Mouse (Mus musculus) embryonic stem cell, embryonic (primary cell): ENCODE data around the gene Lrrc3c.

Experiments used
- CTCF ChIA-PET, 4 experiments: fragments of 300-600 bp in 2 of 4; fragments of 350-600 bp in 2 of 4; sonication (Branson Sonifier 250); formaldehyde crosslinking; loops; one replicate each; lab custom pipeline; 2022; ENCODE audit warnings: inconsistent platforms in 2 of 4; lab: Charles Lee
- POLR2A ChIA-PET, 4 experiments: fragments of 300-600 bp in 2 of 4; fragments of 350-600 bp in 2 of 4; sonication (Branson Sonifier 250); formaldehyde crosslinking; loops; one replicate each; lab custom pipeline; 2022; ENCODE audit warnings: antibody characterized with exemption in 4 of 4, inconsistent platforms in 1 of 4; lab: Charles Lee

The Lrrc3c gene

GRCm38 (mm10) chr11:98597991-98598390 lies at the start of gene Lrrc3c:
Gene Lrrc3c (plus strand): TSS chr11:98598291.
- ChIA-PET POLR2A (interaction anchor here in 2 of 4 experiments (1.2 to 6.7 kb wide), 3 partner anchors 10 to 18 kb away, joined by 3 to 68 read pairs (median 49); partner anchors contain the start of gene Ormdl3 (in 2 of the 2)), CTCF (interaction anchor here (0.5 to 3.4 kb wide), 16 partner anchors 9 to 256 kb away, joined by 3 to 39 read pairs (median 4); partner anchors contain the start of genes Ormdl3 (in 2 of the 4) and Zpbp2 (in 1 of the 4))

- CTCF ChIA-PET = interaction anchor here in 3 of 4 experiments (0.6 to 3.3 kb wide), 11 partner anchors 18 to 210 kb away, joined by 3 to 15 read pairs (median 4); partner anchors contain the start of gene Lrrc3c (in 1 of the 3)
- POLR2A ChIA-PET = interaction anchor here in 1 of 4 experiments (1.0 to 1.7 kb wide), 3 partner anchors 19 to 133 kb away, joined by 3 to 5 read pairs (median 3); partner anchors contain the start of gene Psmd3
Measured at GRCm38 (mm10) chr11:98549363-98549762, 48.7 kb upstream of the Lrrc3c start.

- POLR2A ChIA-PET = interaction anchor here (0.6 to 2.2 kb wide), 14 partner anchors 9 to 768 kb away, joined by 3 to 10 read pairs (median 4); partner anchors contain the start of genes Ormdl3 (in 3 of the 4), Mien1 (in 2 of the 4), Cdk12 (in 1 of the 4) and Rpl23 (in 1 of the 4)
- CTCF ChIA-PET = interaction anchor here in 3 of 4 experiments (0.6 to 3.3 kb wide), 15 partner anchors 18 to 281 kb away, joined by 3 to 15 read pairs (median 3); partner anchors contain the start of genes Lrrc3c (in 1 of the 3) and Stard3 (in 1 of the 3)
Measured at GRCm38 (mm10) chr11:98550311-98550974, 47.6 kb upstream of the Lrrc3c start.

- CTCF ChIA-PET = interaction anchor here (0.6 to 3.3 kb wide), 19 partner anchors 13 to 281 kb away, joined by 3 to 15 read pairs (median 3); partner anchors contain the start of genes Lrrc3c (in 1 of the 4) and Stard3 (in 1 of the 4)
Measured at GRCm38 (mm10) chr11:98550975-98551828, 46.9 kb upstream of the Lrrc3c start, which contains the start of gene Zpbp2. Gene Zpbp2 (plus strand): TSS chr11:98551097.

GRCm38 (mm10) chr11:98553966-98554365 lies 44.1 kb upstream of the Lrrc3c start:
- ChIA-PET POLR2A (no interaction called here), CTCF (interaction anchor here in 3 of 4 experiments (0.6 to 2.2 kb wide), 7 partner anchors 14 to 96 kb away, joined by 3 to 15 read pairs (median 4); partner anchors contain the start of gene Lrrc3c (in 1 of the 3))

More at GRCm38 (mm10) chr11:98550975-98551828, 46.9 kb upstream of the Lrrc3c start, which contains the start of gene Zpbp2:
- POLR2A ChIA-PET = interaction anchor here (0.6 to 2.2 kb wide), 18 partner anchors 10 to 769 kb away, joined by 3 to 10 read pairs (median 4); partner anchors contain the start of genes Ormdl3 (in 3 of the 4), Mien1 (in 2 of the 4), Cdk12 (in 1 of the 4) and Psmd3 (in 1 of the 4)

- POLR2A ChIA-PET = interaction anchor here in 1 of 4 experiments (0.7 kb wide), 1 partner anchor 210 kb away, joined by 3 read pairs; no protein-coding TSS in a partner anchor
- CTCF ChIA-PET = interaction anchor here in 3 of 4 experiments (0.5 to 2.2 kb wide), 7 partner anchors 13 to 660 kb away, joined by 4 to 27 read pairs (median 5); partner anchors contain the start of gene Lrrc3c (in 1 of the 3)
Measured at GRCm38 (mm10) chr11:98555124-98555700, 42.9 kb upstream of the Lrrc3c start.

- POLR2A ChIA-PET = interaction anchor here in 1 of 4 experiments (1.0 kb wide), 1 partner anchor 27 kb away, joined by 3 read pairs; no protein-coding TSS in a partner anchor
- CTCF ChIA-PET = interaction anchor here in 1 of 4 experiments (0.5 kb wide), 1 partner anchor 78 kb away, joined by 7 read pairs; no protein-coding TSS in a partner anchor
Measured at GRCm38 (mm10) chr11:98560942-98561341, 37.1 kb upstream of the Lrrc3c start.

- CTCF ChIA-PET = interaction anchor here in 1 of 4 experiments (1.4 to 1.6 kb wide), 2 partner anchors 34 to 45 kb away, joined by 3 to 5 read pairs; no protein-coding TSS in a partner anchor
- POLR2A ChIA-PET = interaction anchor here in 2 of 4 experiments (0.7 to 1.4 kb wide), 3 partner anchors 24 to 159 kb away, joined by 3 to 7 read pairs (median 3); partner anchors contain the start of gene Ormdl3 (in 1 of the 2)
Measured at GRCm38 (mm10) chr11:98563025-98563424, 35.1 kb upstream of the Lrrc3c start.

- CTCF ChIA-PET = interaction anchor here in 2 of 4 experiments (0.6 to 1.6 kb wide), 3 partner anchors 13 to 44 kb away, joined by 3 to 5 read pairs (median 3); no protein-coding TSS in a partner anchor
Measured at GRCm38 (mm10) chr11:98563921-98564414, 34.1 kb upstream of the Lrrc3c start.

GRCm38 (mm10) chr11:98568326-98568725 lies 29.8 kb upstream of the Lrrc3c start:
- CTCF ChIA-PET = interaction anchor here (0.6 to 2.2 kb wide), 36 partner anchors 10 to 1548 kb away, joined by 3 to 14 read pairs (median 4); partner anchors contain the start of genes Ormdl3 (in 2 of the 4), Lrrc3c (in 1 of the 4), Mien1 (in 1 of the 4) and Pgap3 (in 1 of the 4)
- POLR2A ChIA-PET = interaction anchor here in 3 of 4 experiments (0.5 to 1.6 kb wide), 7 partner anchors 12 to 181 kb away, joined by 3 to 7 read pairs (median 4); partner anchors contain the start of genes Mien1 (in 1 of the 3) and Ormdl3 (in 1 of the 3)

More at GRCm38 (mm10) chr11:98563921-98564414, 34.1 kb upstream of the Lrrc3c start:
- POLR2A ChIA-PET = interaction anchor here in 2 of 4 experiments (0.6 to 1.1 kb wide), 2 partner anchors 23 to 169 kb away, joined by 3 to 8 read pairs; partner anchors contain the start of gene Ormdl3 (in 1 of the 2)

- POLR2A ChIA-PET = interaction anchor here in 3 of 4 experiments (0.5 to 1.1 kb wide), 6 partner anchors 18 to 1754 kb away, joined by 3 to 9 read pairs (median 3); partner anchors contain the start of genes Ormdl3 (in 2 of the 3), Mien1 (in 1 of the 3) and Pgap3 (in 1 of the 3)
- CTCF ChIA-PET = interaction anchor here in 3 of 4 experiments (0.7 to 1.7 kb wide), 10 partner anchors 11 to 233 kb away, joined by 3 to 6 read pairs (median 4); partner anchors contain the start of gene Ormdl3 (in 2 of the 3)
Measured at GRCm38 (mm10) chr11:98569461-98569860, 28.6 kb upstream of the Lrrc3c start.

- CTCF ChIA-PET = interaction anchor here in 2 of 4 experiments (0.9 to 1.7 kb wide), 2 partner anchors 9 to 20 kb away, joined by 3 to 5 read pairs; partner anchors contain the start of gene Lrrc3c (in 1 of the 2)
- POLR2A ChIA-PET = interaction anchor here in 2 of 4 experiments (1.2 to 1.5 kb wide), 2 partner anchors 9 to 19 kb away, joined by 3 to 4 read pairs; partner anchors contain the start of gene Ormdl3 (in 1 of the 2)
Measured at GRCm38 (mm10) chr11:98577776-98578175, 20.3 kb upstream of the Lrrc3c start.

GRCm38 (mm10) chr11:98580301-98581121 lies 17.6 kb upstream of the Lrrc3c start:
- POLR2A ChIA-PET = interaction anchor here in 3 of 4 experiments (0.5 to 1.6 kb wide), 8 partner anchors 9 to 199 kb away, joined by 3 to 5 read pairs (median 3); partner anchors contain the start of gene Lrrc3c (in 1 of the 3)
- CTCF ChIA-PET = interaction anchor here (0.5 to 2.1 kb wide), 10 partner anchors 11 to 243 kb away, joined by 3 to 9 read pairs (median 4); no protein-coding TSS in a partner anchor

GRCm38 (mm10) chr11:98581286-98582029 lies 16.6 kb upstream of the Lrrc3c start:
- POLR2A ChIA-PET = interaction anchor here in 2 of 4 experiments (0.9 to 1.6 kb wide), 5 partner anchors 8 to 378 kb away, joined by 3 to 5 read pairs (median 3); no protein-coding TSS in a partner anchor
- CTCF ChIA-PET = interaction anchor here in 3 of 4 experiments (0.6 to 2.1 kb wide), 9 partner anchors 13 to 450 kb away, joined by 3 to 9 read pairs (median 4); no protein-coding TSS in a partner anchor
